Mouse (Mus musculus) limb, embryonic 11.5 days (tissue): Measurements from ENCODE around the gene Cttnbp2. TPM values are rescaled to one million over a fixed set of nuclear protein-coding genes. Genes with fewer than 3 reads are reported as not detected.

Experiments
- ATAC-seq: fragments of 200-750 bp; cut with Nextera tagmentation; 2 replicates; pipeline ENCODE4 v1.8.0; 2017; ENCODE audit warnings: low read depth; ENCODE audit not compliant: insufficient number of reproducible peaks, low FRiP score, low TSS enrichment
- DNase-seq: peaks from one replicate; pipeline ENCODE4 v3.0.0-alpha.2; 2015; ENCODE audit warnings: low spot score
- H3K27ac ChIP-seq: fragments of 300-500 bp; sonication (generic); replicated peaks from 2 replicates; pipeline ENCODE4 v1.5.1; 2014; ENCODE audit warnings: low read depth, mild to moderate bottlenecking, low read length
- H3K27me3 ChIP-seq: fragments of 300-500 bp; sonication (generic); 2 replicates; pipeline ENCODE4 v1.6.1; 2014; ENCODE audit warnings: mild to moderate bottlenecking, low read length, mixed read lengths; ENCODE audit not compliant: control insufficient read depth, insufficient read depth
- H3K36me3 ChIP-seq: fragments of 300-500 bp; sonication (generic); 2 replicates; pipeline ENCODE4 v1.6.1; 2014; ENCODE audit warnings: mild to moderate bottlenecking, low read length, moderate library complexity, mixed read lengths; ENCODE audit not compliant: control insufficient read depth, insufficient read depth
- H3K4me1 ChIP-seq: fragments of 300-500 bp; sonication (generic); 2 replicates; pipeline ENCODE4 v1.6.1; 2014; ENCODE audit warnings: low read length, mixed read lengths; ENCODE audit not compliant: control insufficient read depth, insufficient read depth
- H3K4me2 ChIP-seq: fragments of 300-500 bp; sonication (generic); 2 replicates; pipeline ENCODE4 v1.6.1; 2014; ENCODE audit warnings: low read depth, mild to moderate bottlenecking, moderate library complexity; ENCODE audit not compliant: severe bottlenecking
- H3K4me3 ChIP-seq: fragments of 300-500 bp; sonication (generic); 2 replicates; pipeline ENCODE4 v1.5.1; 2014; ENCODE audit warnings: low read depth, low read length
- H3K9ac ChIP-seq: fragments of 300-500 bp; sonication (generic); 2 replicates; pipeline ENCODE4 v1.6.1; 2014; ENCODE audit warnings: mild to moderate bottlenecking, low read length
- H3K9me3 ChIP-seq: fragments of 300-500 bp; sonication (generic); 2 replicates; pipeline ENCODE4 v1.6.1; 2016; ENCODE audit warnings: low read length; ENCODE audit not compliant: control insufficient read depth
- WGBS: fragments of 180-500 bp; shearing (Covaris S2); extraction: QIAGEN DNeasy Blood & Tissue Kit; methylation state at CpG from one replicate; pipeline ENCODE4 v1.1.7; 2014; 5-methylcytosine and 5-hydroxymethylcytosine counted together
- polyA plus RNA-seq: library from polyadenylated mRNA; unstranded; fragments of >200 nt; fragmentation: Nextera tagmentation; extraction: Ambion mirVana; gene quantifications from 2 replicates; pipeline ENCODE4 v1.2.1, GENCODE M21; 2014

The Cttnbp2 gene
- polyA plus RNA-seq, 1 experiment from 2014 or later = 19.9 TPM

DNA sequence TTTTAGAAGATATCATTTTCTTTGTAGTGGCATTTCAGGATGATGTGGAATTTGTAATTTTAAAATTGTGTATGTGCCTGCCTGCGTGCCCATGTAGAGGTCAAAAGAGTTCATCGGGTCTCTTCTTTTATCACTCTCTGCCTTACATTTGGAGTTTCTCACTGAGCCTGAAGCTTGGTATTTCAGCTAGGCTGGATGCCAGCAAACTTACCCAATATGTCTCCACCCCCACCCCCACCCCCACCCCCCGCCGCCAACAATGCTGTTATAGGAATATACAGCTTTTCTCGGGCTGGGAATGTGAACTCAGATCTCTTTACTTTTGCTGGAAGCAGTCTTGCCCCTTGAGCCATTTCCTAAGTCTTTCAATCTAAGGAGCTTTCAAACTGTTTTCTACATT, 152.4 kb downstream of the Cttnbp2 start:
- Histone ChIP-seq H3K27me3 (no peaks in the 10 kb centered on the region), H3K9ac (no peak overlapping the region), H3K27ac (no peak overlapping the region), H3K4me2 (no peak overlapping the region), H3K9me3 (no peaks in the 10 kb centered on the region), H3K36me3 (no peaks in the 10 kb centered on the region), H3K4me3 (no peak overlapping the region), H3K4me1 (no peaks in the 10 kb centered on the region)
- no peak for ATAC-seq
- DNase-seq = no peak
- WGBS = 87% methylated on average over 5 of the region's 5 CpGs

DNA sequence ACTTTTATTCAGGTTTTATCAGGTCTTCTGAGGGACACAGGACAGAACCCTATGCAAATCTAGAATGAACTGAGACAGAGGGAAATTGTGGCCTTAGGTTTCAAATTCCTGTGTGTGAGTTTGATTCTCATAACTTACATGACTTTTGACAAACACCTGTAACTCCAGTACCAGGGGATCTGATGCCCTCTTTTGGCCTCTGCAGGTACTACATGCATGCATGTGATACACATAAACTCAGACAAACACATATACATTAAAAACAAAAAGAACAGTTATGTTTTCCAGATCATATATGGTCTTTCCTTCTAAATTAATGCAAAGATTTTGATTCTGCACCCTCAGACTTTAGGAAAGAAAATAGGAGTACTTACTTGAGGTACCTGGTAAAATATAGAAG, 153.7 kb downstream of the Cttnbp2 start:
- DNase-seq = no peak
- H3K4me1 ChIP-seq = no peaks in the 10 kb centered on the region
- H3K4me3 ChIP-seq = no peak overlapping the region
- H3K4me2 ChIP-seq = no peak overlapping the region
- H3K36me3 ChIP-seq = no peaks in the 10 kb centered on the region
- no peak overlapping the region for H3K27ac ChIP-seq
- no peaks in the 10 kb centered on the region for H3K9me3 ChIP-seq
- no peaks in the 10 kb centered on the region for H3K27me3 ChIP-seq
- no peak overlapping the region for H3K9ac ChIP-seq
- no peak for ATAC-seq

DNA sequence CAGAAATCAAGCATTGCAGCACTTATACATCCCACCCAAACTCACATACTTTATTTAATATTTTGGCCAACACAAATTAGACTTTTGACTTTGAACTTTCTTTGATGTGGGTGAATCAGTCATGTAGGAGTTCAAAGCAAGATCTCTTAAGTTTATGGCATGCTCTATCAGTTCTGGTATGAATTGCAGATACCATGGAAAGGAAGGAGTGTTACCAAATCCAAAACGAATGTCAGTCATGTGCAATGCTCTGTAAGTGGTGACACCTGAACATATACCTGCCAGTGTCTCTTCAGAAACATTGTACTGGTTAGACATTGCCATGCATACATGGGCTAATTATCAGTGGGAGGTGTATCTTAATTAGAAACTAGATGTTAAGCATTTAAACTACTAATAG, 154.5 kb downstream of the Cttnbp2 start:
- Histone ChIP-seq H3K9ac (no peak overlapping the region), H3K27me3 (no peaks in the 10 kb centered on the region), H3K27ac (no peak overlapping the region), H3K4me3 (no peak overlapping the region), H3K9me3 (no peaks in the 10 kb centered on the region), H3K4me2 (no peak overlapping the region), H3K4me1 (no peaks in the 10 kb centered on the region), H3K36me3 (no peaks in the 10 kb centered on the region)
- 66% methylated on average over 1 of the region's 1 CpGs for WGBS
- no peak for ATAC-seq
- no peak for DNase-seq

DNA sequence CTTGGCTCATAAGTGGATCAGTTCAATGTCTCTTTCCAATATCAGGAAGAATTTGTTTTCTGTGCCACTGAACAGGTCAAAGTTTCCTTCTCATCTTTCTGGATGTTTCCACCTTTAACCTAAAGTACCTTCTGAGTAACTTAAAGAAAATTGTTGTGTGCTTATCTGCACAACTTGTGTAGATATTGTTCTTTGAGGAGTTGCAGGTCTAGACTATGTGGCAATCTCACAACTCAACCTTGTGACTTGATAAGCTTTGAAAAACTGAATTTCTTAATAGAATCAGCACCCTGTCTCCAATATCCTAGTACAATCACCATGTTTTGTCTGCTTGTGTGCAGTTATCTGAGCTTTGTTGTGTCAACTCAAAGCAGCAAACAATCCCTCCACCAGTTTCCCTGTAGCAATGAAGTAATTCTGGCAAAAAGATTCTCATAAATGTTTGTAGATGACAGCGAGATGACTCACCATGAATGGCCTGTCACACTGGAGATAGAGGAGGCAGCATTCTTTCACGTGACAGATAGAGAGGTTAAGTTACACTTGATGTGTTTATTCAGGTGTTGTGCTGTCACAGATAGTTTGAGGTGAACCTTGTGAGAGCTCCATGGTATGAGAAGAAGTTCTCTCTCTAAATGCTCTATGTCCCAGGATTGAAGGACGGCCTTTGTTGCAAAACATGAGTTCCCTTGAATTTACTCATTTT, 165.3 kb downstream of the Cttnbp2 start:
- no peak overlapping the region for H3K9ac ChIP-seq
- H3K36me3 ChIP-seq = no peaks in the 10 kb centered on the region
- no peak overlapping the region for H3K4me3 ChIP-seq
- H3K4me2 ChIP-seq = no peak overlapping the region
- WGBS = 75% methylated on average over 3 of the region's 3 CpGs
- no peak for ATAC-seq
- H3K27me3 ChIP-seq = no peaks in the 10 kb centered on the region
- no peaks in the 10 kb centered on the region for H3K9me3 ChIP-seq
- H3K4me1 ChIP-seq = no peaks in the 10 kb centered on the region
- no peak overlapping the region for H3K27ac ChIP-seq
- DNase-seq = no peak

DNA sequence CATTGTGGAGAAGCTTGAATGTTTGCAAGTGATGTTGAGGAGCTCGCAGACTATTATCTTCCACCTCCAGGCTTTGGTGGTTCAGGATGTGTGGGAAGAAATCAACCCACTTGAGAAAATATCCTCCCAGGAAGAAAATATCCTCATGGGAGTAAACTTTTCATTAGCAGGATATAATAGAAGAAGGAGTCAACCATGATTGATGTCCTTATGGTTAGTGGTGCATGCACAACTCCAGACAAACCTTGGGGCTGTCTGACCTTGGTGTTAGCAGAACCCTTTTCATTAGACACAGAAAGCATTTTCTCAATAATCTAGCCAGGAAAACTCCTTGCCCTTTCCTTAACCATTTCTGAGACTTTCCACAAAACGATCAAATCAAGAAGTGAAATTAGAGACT, 170.4 kb downstream of the Cttnbp2 start:
- Histone ChIP-seq H3K4me3 (no peak overlapping the region), H3K4me1 (no peaks in the 10 kb centered on the region), H3K27ac (no peak overlapping the region), H3K9me3 (no peaks in the 10 kb centered on the region), H3K36me3 (no peaks in the 10 kb centered on the region), H3K9ac (no peak overlapping the region), H3K4me2 (no peak overlapping the region), H3K27me3 (no peaks in the 10 kb centered on the region)
- DNase-seq = no peak
- ATAC-seq = no peak
- WGBS = 87% methylated on average over 2 of the region's 2 CpGs

DNA sequence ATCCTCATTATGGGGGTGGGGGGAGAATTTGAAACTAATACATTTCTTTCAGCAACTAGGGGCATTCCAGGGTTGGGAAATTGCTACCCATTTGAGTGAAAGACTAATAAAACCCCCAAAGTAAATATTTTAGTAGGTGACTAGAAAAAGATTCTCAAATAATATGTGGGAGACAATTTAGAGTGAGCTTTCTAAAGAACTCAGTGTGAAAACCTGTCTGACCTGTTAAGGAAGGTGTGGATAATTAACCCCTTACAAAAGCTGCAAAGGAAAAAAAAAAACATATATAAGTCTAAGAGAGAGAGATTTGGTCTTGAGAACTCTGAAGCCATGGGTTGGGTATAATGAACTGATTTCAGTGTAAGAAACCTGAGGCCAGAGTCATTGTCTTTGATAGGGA, 176.3 kb downstream of the Cttnbp2 start:
- no peak for DNase-seq
- no peak for ATAC-seq
- Histone ChIP-seq H3K27me3 (no peaks in the 10 kb centered on the region), H3K4me3 (no peak overlapping the region), H3K4me2 (no peak overlapping the region), H3K27ac (no peak overlapping the region), H3K9ac (no peak overlapping the region), H3K4me1 (no peaks in the 10 kb centered on the region), H3K9me3 (no peaks in the 10 kb centered on the region), H3K36me3 (no peaks in the 10 kb centered on the region)

DNA sequence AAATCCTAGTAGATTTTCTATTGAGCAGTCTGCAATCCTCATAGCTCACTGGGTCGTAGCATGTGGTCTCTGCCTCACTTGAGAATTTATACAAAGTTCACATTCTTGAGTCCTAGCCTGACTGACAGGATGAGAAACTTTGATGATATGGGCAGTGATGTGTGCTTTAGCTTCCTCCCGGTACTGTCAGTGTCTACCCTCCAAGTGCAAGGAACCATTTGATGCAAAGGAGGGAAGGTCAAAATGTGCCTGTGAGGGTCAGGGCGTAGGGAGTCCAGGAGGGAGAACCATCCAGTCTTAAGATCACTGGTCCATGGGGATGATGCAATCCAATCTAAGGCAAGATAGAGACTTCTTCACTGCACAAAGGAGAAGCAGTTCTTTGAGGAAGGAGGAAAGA, 179.2 kb downstream of the Cttnbp2 start:
- Histone ChIP-seq H3K27ac (no peak overlapping the region), H3K9me3 (no peaks in the 10 kb centered on the region), H3K27me3 (no peaks in the 10 kb centered on the region), H3K9ac (no peak overlapping the region), H3K4me1 (no peaks in the 10 kb centered on the region), H3K4me3 (no peak overlapping the region), H3K36me3 (no peaks in the 10 kb centered on the region), H3K4me2 (no peak overlapping the region)
- DNase-seq = no peak
- WGBS = 83% methylated on average over 3 of the region's 3 CpGs
- no peak for ATAC-seq

DNA sequence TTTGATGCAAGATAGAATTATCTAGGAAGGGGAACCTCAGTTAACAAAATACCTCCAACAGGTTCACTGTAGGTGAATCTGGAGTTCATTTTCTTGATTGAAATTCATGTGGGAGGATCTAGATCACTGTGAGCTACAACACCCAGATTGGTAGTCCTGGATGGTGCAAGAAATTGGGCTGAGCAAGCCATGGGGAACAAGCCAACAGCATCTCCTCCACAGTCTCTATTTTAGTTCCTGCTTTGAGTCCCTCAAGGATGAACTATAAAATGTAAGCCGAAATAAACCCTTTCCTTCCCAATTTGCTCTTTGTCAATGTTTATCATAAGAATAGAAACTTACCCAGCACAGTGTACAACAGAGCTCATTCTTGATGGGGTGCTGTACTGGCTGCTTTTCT, 191.7 kb downstream of the Cttnbp2 start:
- Histone ChIP-seq H3K27ac (no peak overlapping the region), H3K4me3 (no peak overlapping the region), H3K9me3 (no peaks in the 10 kb centered on the region), H3K9ac (no peak overlapping the region), H3K27me3 (no peaks in the 10 kb centered on the region), H3K36me3 (no peaks in the 10 kb centered on the region), H3K4me1 (no peaks in the 10 kb centered on the region), H3K4me2 (no peak overlapping the region)
- WGBS = 85% methylated on average over 1 of the region's 1 CpGs
- DNase-seq (no peak), ATAC-seq (no peak)
